Comparison of ENCODE assay signal across 8 mouse cellular contexts in genomic region chr9:41461742-41462141, GRCm38 (mm10).
DNase-seq lines count a peak whose midpoint lies in the region; ATAC-seq and TF ChIP-seq lines count a peak whose summit lies in the region.

No protein-coding gene starts in this region.

- no peaks in the 10 kb centered on the region for H3K27me3 ChIP-seq in forebrain, embryonic 11.5 days (ENCODE audit: control insufficient read depth, insufficient read depth, low read length)
- no peaks in the 10 kb centered on the region for H3K27me3 ChIP-seq in heart, embryonic 15.5 days
- H3K27me3 ChIP-seq in liver, postnatal 0 days (ENCODE audit: insufficient read depth, low read length) = no peaks in the 10 kb centered on the region

- TF ChIP-seq CTCF in brain, embryonic 14.5 days (IDR thresholded peaks at IDR 0.05; ENCODE audit: borderline replicate concordance, extremely low read depth, insufficient read depth, insufficient read length) = peak; percentile 91
- TF ChIP-seq CTCF in liver, postnatal 0 days (IDR thresholded peaks at IDR 0.05; ENCODE audit: low read depth) = peak; percentile 90

- H3K4me2 ChIP-seq in forebrain, embryonic 11.5 days (ENCODE audit: low read depth, low read length, severe bottlenecking) = no peak overlapping the region
- H3K4me2 ChIP-seq in heart, embryonic 15.5 days = no peak overlapping the region
- H3K4me2 ChIP-seq in liver, postnatal 0 days (ENCODE audit: low read depth, low read length) = no peak overlapping the region

- TF ChIP-seq POLR2A in brain, embryonic 14.5 days (IDR thresholded peaks at IDR 0.05; ENCODE audit: borderline replicate concordance, extremely low read depth, insufficient read depth, insufficient read length, poor library complexity, severe bottlenecking) = no peak

- 13% methylated on average over 11 of the region's 11 CpGs for WGBS in forebrain, embryonic 11.5 days
- 10% methylated on average over 11 of the region's 11 CpGs for WGBS in heart, embryonic 15.5 days
- WGBS in liver, postnatal 0 days (ENCODE audit: insufficient replicate concordance) = 12% methylated on average over 11 of the region's 11 CpGs

- H3K36me3 ChIP-seq in forebrain, embryonic 11.5 days (ENCODE audit: control insufficient read depth, insufficient read depth, low read length) = no peaks in the 10 kb centered on the region
- H3K36me3 ChIP-seq in heart, embryonic 15.5 days = no peaks in the 10 kb centered on the region
- H3K36me3 ChIP-seq in liver, postnatal 0 days (replicated peaks; ENCODE audit: insufficient read depth, low read length) = no peaks in the 10 kb centered on the region

- peak; percentile 29 to 51 for DNase-seq in CD8-positive naive resting alpha-beta T cell, adult 2 months (ENCODE audit: low read depth in 2 of 2, low spot score in 2 of 2)
- peak; percentile 95 for DNase-seq in brain, embryonic 14.5 days (ENCODE audit: low read depth)
- DNase-seq in forebrain, embryonic 11.5 days (ENCODE audit: low spot score) = peak; percentile 94
- DNase-seq in kidney, postnatal 36 days = peak; percentile 83 to 94
- peak; percentile 88 for DNase-seq in liver, postnatal 0 days
- peak; percentile 87 for DNase-seq in testis, postnatal 14 days (ENCODE audit: low spot score)

- H3K9me3 ChIP-seq in forebrain, embryonic 11.5 days (ENCODE audit: control insufficient read depth, low read length) = no peaks in the 10 kb centered on the region
- no peaks in the 10 kb centered on the region for H3K9me3 ChIP-seq in heart, embryonic 15.5 days (replicated peaks)
- H3K9me3 ChIP-seq in liver, postnatal 0 days (ENCODE audit: low read length) = no peaks in the 10 kb centered on the region

- H3K27ac ChIP-seq in forebrain, embryonic 11.5 days (ENCODE audit: low read depth, low read length) = no peak overlapping the region
- H3K27ac ChIP-seq in heart, embryonic 15.5 days = peak overlapping the region; percentile 62
- no peak overlapping the region for H3K27ac ChIP-seq in liver, postnatal 0 days (ENCODE audit: low read depth)

- TF ChIP-seq EP300 in liver, postnatal 0 days (IDR thresholded peaks at IDR 0.05; ENCODE audit: low read depth) = no peak

- peak; percentile 76 for ATAC-seq in forebrain, embryonic 11.5 days (replicated peaks; ENCODE audit: low FRiP score)
- peak; percentile 92 for ATAC-seq in heart, embryonic 15.5 days (replicated peaks; ENCODE audit: insufficient number of reproducible peaks, insufficient read depth, low FRiP score, low read depth)
- ATAC-seq in liver, postnatal 0 days = peak; percentile 58
- ATAC-seq in neutrophil, adult 5-6 weeks (ENCODE audit: extremely low read depth, insufficient number of reproducible peaks, low FRiP score, poor library complexity, severe bottlenecking) = peak; percentile 91

- no peak overlapping the region for H3K9ac ChIP-seq in forebrain, embryonic 11.5 days (ENCODE audit: low read length)
- H3K9ac ChIP-seq in heart, embryonic 15.5 days = no peak overlapping the region
- H3K9ac ChIP-seq in liver, postnatal 0 days (replicated peaks) = no peak overlapping the region

- H3K4me3 ChIP-seq in forebrain, embryonic 11.5 days (ENCODE audit: low read depth, low read length) = no peak overlapping the region
- no peak overlapping the region for H3K4me3 ChIP-seq in heart, embryonic 15.5 days
- no peak overlapping the region for H3K4me3 ChIP-seq in liver, postnatal 0 days (ENCODE audit: low read depth, low read length)

- H3K4me1 ChIP-seq in forebrain, embryonic 11.5 days (replicated peaks; ENCODE audit: control insufficient read depth, insufficient read depth, low read length) = 0 out of 2 replicates have a peak, but pooled peaks cover 2% of the 10 kb centered on the region
- peaks cover 11% of the 10 kb centered on the region for H3K4me1 ChIP-seq in heart, embryonic 15.5 days (replicated peaks)
- no peaks in the 10 kb centered on the region for H3K4me1 ChIP-seq in liver, postnatal 0 days (ENCODE audit: insufficient read depth)

Comparison
In these comparisons a context has a peak if more than half of its experiments do, and no peak if none do; other contexts are left out.
1. DNase-seq: peak in every context shown above with its lines; median percentile 95 in brain, embryonic 14.5 days; 94 in forebrain, embryonic 11.5 days; 88 in kidney, postnatal 36 days; 88 in liver, postnatal 0 days; 87 in testis, postnatal 14 days; 40 in CD8-positive naive resting alpha-beta T cell, adult 2 months.